Mouse (Mus musculus) heart, embryonic 14.5 days (tissue): ENCODE measurements around the gene Cobl. TPM values are rescaled to one million over a fixed set of nuclear protein-coding genes. Genes with fewer than 3 reads are reported as not detected.

ENCODE experiments used
- ATAC-seq: fragments of 200-750 bp; cut with Nextera tagmentation; 2 replicates; pipeline ENCODE4 v1.8.0; 2017; ENCODE audit warnings: low read depth, moderate TSS enrichment; ENCODE audit not compliant: insufficient number of reproducible peaks, insufficient read depth, low FRiP score
- H3K27ac ChIP-seq, 2 experiments: fragments of 200-500 bp in 1 of 2; fragments of 300-500 bp in 1 of 2; sonication (generic) in 1 of 2; replicated peaks in 1 of 2; 2 replicates each; pipeline ENCODE4 v1.5.1; 2012 to 2014; ENCODE audit warnings: low read depth in 2 of 2, low read length in 2 of 2, control low read depth in 1 of 2, mild to moderate bottlenecking in 1 of 2, mixed read lengths in 1 of 2; ENCODE audit not compliant: control insufficient read depth in 1 of 2, insufficient read depth in 1 of 2
- H3K27me3 ChIP-seq: fragments of 300-500 bp; sonication (generic); 2 replicates; pipeline ENCODE4 v1.6.1; 2014; ENCODE audit warnings: mild to moderate bottlenecking, low read length, control low read depth; ENCODE audit not compliant: control insufficient read depth, insufficient read depth
- H3K36me3 ChIP-seq: fragments of 300-500 bp; sonication (generic); 2 replicates; pipeline ENCODE4 v1.6.1; 2014; ENCODE audit warnings: mild to moderate bottlenecking, control low read depth, low read length, mixed read lengths; ENCODE audit not compliant: control insufficient read depth, insufficient read depth
- H3K4me1 ChIP-seq, 2 experiments: fragments of 200-500 bp in 1 of 2; fragments of 300-500 bp in 1 of 2; sonication (generic) in 1 of 2; 2 replicates each; pipeline ENCODE4 v1.6.1; 2012 to 2014; ENCODE audit warnings: low read length in 2 of 2, control low read depth in 1 of 2, mixed read lengths in 1 of 2; ENCODE audit not compliant: control insufficient read depth in 2 of 2, insufficient read depth in 2 of 2
- H3K4me2 ChIP-seq: fragments of 300-500 bp; sonication (generic); 2 replicates; pipeline ENCODE4 v1.6.1; 2014; ENCODE audit warnings: mild to moderate bottlenecking, low read length
- H3K4me3 ChIP-seq, 2 experiments: fragments of 200-500 bp in 1 of 2; fragments of 300-500 bp in 1 of 2; sonication (generic) in 1 of 2; 2 replicates each; pipeline ENCODE4 v1.5.1; 2012 to 2014; ENCODE audit warnings: low read length in 2 of 2, mild to moderate bottlenecking in 2 of 2, control low read depth in 1 of 2, low read depth in 1 of 2, moderate library complexity in 1 of 2; ENCODE audit not compliant: control insufficient read depth in 1 of 2, insufficient read depth in 1 of 2
- H3K9ac ChIP-seq: fragments of 300-500 bp; sonication (generic); 2 replicates; pipeline ENCODE4 v1.6.1; 2014; ENCODE audit warnings: mild to moderate bottlenecking, low read length
- H3K9me3 ChIP-seq: fragments of 300-500 bp; sonication (generic); 2 replicates; pipeline ENCODE4 v1.6.1; 2016; ENCODE audit warnings: low read length, control low read depth; ENCODE audit not compliant: control insufficient read depth
- WGBS: fragments of 180-500 bp; shearing (Covaris S2); extraction: QIAGEN DNeasy Blood & Tissue Kit; methylation state at CpG from one replicate; pipeline ENCODE4 v1.1.7; 2014; 5-methylcytosine and 5-hydroxymethylcytosine counted together
- polyA plus RNA-seq: library from polyadenylated mRNA; unstranded; fragments of >200 nt; fragmentation: Nextera tagmentation; extraction: Ambion mirVana; gene quantifications from 2 replicates; pipeline ENCODE4 v1.2.1, GENCODE M21; 2014

The Cobl gene
- polyA plus RNA-seq, 1 experiment from 2014 or later: 46.4 TPM

GRCm38 (mm10) chr11:12444215-12444614, 20.5 kb downstream of the Cobl start:
- H3K27ac ChIP-seq: no peak overlapping the region
- peaks cover 0 to 2% of the 10 kb centered on the region in 2 experiments; a peak in 1 of 4 replicates for H3K4me1 ChIP-seq
- no peak overlapping the region for H3K4me3 ChIP-seq
- no peak for ATAC-seq
- no peak overlapping the region for H3K9ac ChIP-seq
- no peak overlapping the region for H3K4me2 ChIP-seq
- no peaks in the 10 kb centered on the region for H3K27me3 ChIP-seq
- H3K9me3 ChIP-seq: no peaks in the 10 kb centered on the region
- no peaks in the 10 kb centered on the region for H3K36me3 ChIP-seq
- WGBS: 64% methylated on average over 2 of the region's 2 CpGs

- H3K4me1 ChIP-seq: peaks cover 0 to 2% of the 10 kb centered on the region in 2 experiments; a peak in 1 of 4 replicates
- H3K36me3 ChIP-seq: no peaks in the 10 kb centered on the region
- H3K9ac ChIP-seq: no peak overlapping the region
- no peaks in the 10 kb centered on the region for H3K27me3 ChIP-seq
- WGBS: 84% methylated on average over 4 of the region's 4 CpGs
- no peaks in the 10 kb centered on the region for H3K9me3 ChIP-seq
- H3K4me2 ChIP-seq: no peak overlapping the region
- ATAC-seq: no peak
- H3K27ac ChIP-seq: no peak overlapping the region
- no peak overlapping the region for H3K4me3 ChIP-seq
Observed at GRCm38 (mm10) chr11:12443614-12444013, 21.1 kb downstream of the Cobl start.

- H3K9me3 ChIP-seq: no peaks in the 10 kb centered on the region
- H3K9ac ChIP-seq: no peak overlapping the region
- 78% methylated on average over 5 of the region's 5 CpGs for WGBS
- H3K27me3 ChIP-seq: no peaks in the 10 kb centered on the region
- no peaks in the 10 kb centered on the region for H3K36me3 ChIP-seq
- ATAC-seq: no peak
- H3K4me3 ChIP-seq: no peak overlapping the region
- H3K27ac ChIP-seq: no peak overlapping the region
- H3K4me1 ChIP-seq: peaks cover 0 to 2% of the 10 kb centered on the region in 2 experiments; a peak in 1 of 4 replicates
- H3K4me2 ChIP-seq: no peak overlapping the region
Observed at GRCm38 (mm10) chr11:12443185-12443584, 21.6 kb downstream of the Cobl start.

GRCm38 (mm10) chr11:12442283-12442682, 22.5 kb downstream of the Cobl start:
- 68% methylated on average over 4 of the region's 4 CpGs for WGBS
- Histone ChIP-seq H3K9ac (no peak overlapping the region), H3K27me3 (no peaks in the 10 kb centered on the region), H3K4me2 (no peak overlapping the region), H3K9me3 (no peaks in the 10 kb centered on the region), H3K36me3 (no peaks in the 10 kb centered on the region), H3K27ac (no peak overlapping the region), H3K4me3 (no peak overlapping the region), H3K4me1 (peaks cover 0 to 2% of the 10 kb centered on the region in 2 experiments; a peak in 1 of 4 replicates)
- ATAC-seq: no peak

- Histone ChIP-seq H3K9me3 (no peaks in the 10 kb centered on the region), H3K4me2 (no peak overlapping the region), H3K4me3 (no peak overlapping the region), H3K9ac (no peak overlapping the region), H3K4me1 (peaks cover 3 to 15% of the 10 kb centered on the region in 2 experiments), H3K27me3 (no peaks in the 10 kb centered on the region), H3K27ac (no peak overlapping the region), H3K36me3 (no peaks in the 10 kb centered on the region)
- 81% methylated on average over 3 of the region's 3 CpGs for WGBS
- ATAC-seq: no peak
Observed at GRCm38 (mm10) chr11:12435905-12436304, 28.9 kb downstream of the Cobl start.

GRCm38 (mm10) chr11:12435018-12435417, 29.7 kb downstream of the Cobl start:
- no peaks in the 10 kb centered on the region for H3K27me3 ChIP-seq
- H3K36me3 ChIP-seq: no peaks in the 10 kb centered on the region
- H3K4me2 ChIP-seq: peak overlapping the region; percentile 64
- no peak for ATAC-seq
- H3K9me3 ChIP-seq: no peaks in the 10 kb centered on the region
- peaks cover 3 to 21% of the 10 kb centered on the region in 2 experiments for H3K4me1 ChIP-seq
- 23% methylated on average over 4 of the region's 4 CpGs for WGBS
- H3K27ac ChIP-seq: peak overlapping the region; percentile 76 to 78
- peak overlapping the region; percentile 4 to 13; a peak in 2 of 4 replicates for H3K4me3 ChIP-seq
- H3K9ac ChIP-seq: peak overlapping the region; percentile 59; the same call in 1 of the 2 replicates

GRCm38 (mm10) chr11:12434597-12434996, 30.2 kb downstream of the Cobl start:
- H3K4me1 ChIP-seq: peaks cover 3 to 26% of the 10 kb centered on the region in 2 experiments
- 29% methylated on average over 4 of the region's 4 CpGs for WGBS
- peak overlapping the region; percentile 64 for H3K4me2 ChIP-seq
- H3K27ac ChIP-seq: peak overlapping the region; percentile 76 to 78
- H3K9me3 ChIP-seq: no peaks in the 10 kb centered on the region
- peak overlapping the region; percentile 59; the same call in 1 of the 2 replicates for H3K9ac ChIP-seq
- ATAC-seq: no peak
- no peaks in the 10 kb centered on the region for H3K36me3 ChIP-seq
- no peaks in the 10 kb centered on the region for H3K27me3 ChIP-seq
- peak overlapping the region in 1 of 2 experiments; percentile 13; a peak in 2 of 4 replicates for H3K4me3 ChIP-seq

- H3K9me3 ChIP-seq: no peaks in the 10 kb centered on the region
- no peaks in the 10 kb centered on the region for H3K36me3 ChIP-seq
- H3K4me1 ChIP-seq: peaks cover 3 to 30% of the 10 kb centered on the region in 2 experiments
- no peak overlapping the region for H3K4me2 ChIP-seq
- ATAC-seq: no peak
- no peak overlapping the region for H3K9ac ChIP-seq
- H3K4me3 ChIP-seq: no peak overlapping the region
- H3K27me3 ChIP-seq: no peaks in the 10 kb centered on the region
- WGBS: 79% methylated on average over 2 of the region's 2 CpGs
- H3K27ac ChIP-seq: no peak overlapping the region
Observed at GRCm38 (mm10) chr11:12431911-12432310, 32.8 kb downstream of the Cobl start.
